Mouse (Mus musculus): ENCODE measurements around the gene Dapk2. TPM values are rescaled to one million over a fixed set of nuclear protein-coding genes. Genes with fewer than 3 reads are reported as not detected.

The Dapk2 gene
- polyA plus RNA-seq, 1 experiment from 2014 or later, result 6.0 TPM

DNA sequence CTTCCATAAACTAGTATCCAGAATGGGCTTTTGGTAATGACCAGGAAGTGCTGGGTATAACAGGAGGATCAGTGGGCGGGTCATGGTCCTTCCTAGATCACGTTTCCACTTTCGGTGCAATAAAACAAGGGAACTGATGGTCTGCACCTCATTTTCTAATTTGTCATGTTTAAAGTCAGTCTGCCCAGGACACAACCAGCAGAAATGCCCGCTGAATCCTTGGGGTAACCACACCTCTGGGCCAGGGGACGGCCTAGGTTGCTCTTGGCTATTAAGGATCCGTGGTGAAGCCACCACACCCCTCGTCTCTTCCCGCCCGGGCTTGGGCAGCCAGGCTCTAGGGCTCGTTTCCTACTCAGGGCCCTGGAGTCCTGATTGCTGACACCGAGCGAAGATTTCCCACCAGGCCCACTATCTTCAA is 33.9 kb upstream of the Dapk2 start:
- Histone ChIP-seq H3K36me3 (no peaks in the 10 kb centered on the region), H3K27ac (peak overlapping the region; percentile 85), H3K4me3 (peak overlapping the region; percentile 71), H3K9me3 (no peaks in the 10 kb centered on the region), H3K4me2 (replicated peaks) (peak overlapping the region; percentile 67), H3K9ac (peak overlapping the region; percentile 71), H3K27me3 (no peaks in the 10 kb centered on the region), H3K4me1 (peaks cover 18% of the 10 kb centered on the region; the same call in 1 of the 2 replicates)
- ATAC-seq (ENCODE audit: insufficient number of reproducible peaks, insufficient read depth, low FRiP score, low TSS enrichment), result 0 out of 2 replicates have a peak, but pooled peaks have one; percentile 36
- 0% methylated on average over 12 of the region's 12 CpGs for WGBS

DNA sequence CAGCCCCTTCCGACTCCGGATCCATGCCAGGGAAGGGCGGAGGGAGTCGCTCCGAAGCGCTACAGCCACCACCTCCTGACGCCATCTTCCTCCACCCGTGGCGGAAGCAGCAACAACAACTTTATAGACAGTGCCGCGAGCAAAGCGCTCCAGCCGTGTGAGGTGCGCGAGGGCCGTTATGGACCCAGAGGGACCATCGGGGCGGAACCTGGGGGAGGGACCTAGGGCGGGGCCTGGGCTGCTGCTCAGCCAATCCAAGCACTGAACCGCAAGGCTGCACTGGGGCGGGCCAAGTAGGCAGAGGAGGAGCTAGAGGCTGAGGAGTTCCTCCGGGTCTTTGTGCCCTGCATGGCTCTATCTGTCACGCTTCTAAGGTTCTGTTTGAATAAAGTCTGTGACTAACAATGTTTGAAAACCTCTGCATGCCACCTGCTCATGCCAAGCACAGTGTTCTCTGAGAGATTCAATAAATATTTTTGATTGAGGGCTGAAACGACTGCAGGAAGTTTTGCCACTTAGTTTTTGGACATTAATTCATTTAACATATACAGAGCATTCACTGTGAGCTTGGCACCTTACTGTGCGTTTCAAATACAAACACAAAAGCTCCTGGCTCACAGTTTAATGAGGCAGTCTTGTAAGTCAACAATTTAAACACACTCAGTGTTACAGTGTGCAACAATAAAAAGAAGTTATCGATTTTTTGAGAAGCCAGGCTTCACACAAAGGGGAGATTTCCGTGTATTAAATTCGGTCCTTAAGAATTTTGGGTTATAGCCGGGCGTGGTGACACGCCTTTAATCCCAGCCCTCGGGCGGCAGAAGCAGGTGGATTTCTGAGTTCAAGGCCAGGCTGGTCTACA is 33.1 kb upstream of the Dapk2 start:
- peak overlapping the region; percentile 85 for H3K27ac ChIP-seq
- peak; percentile 97 for ATAC-seq (ENCODE audit: insufficient number of reproducible peaks, insufficient read depth, low FRiP score, low TSS enrichment)
- no peaks in the 10 kb centered on the region for H3K9me3 ChIP-seq
- H3K36me3 ChIP-seq, result no peaks in the 10 kb centered on the region
- H3K4me2 ChIP-seq (replicated peaks), result peak overlapping the region; percentile 67
- peak overlapping the region; percentile 71 for H3K4me3 ChIP-seq
- whole genome bisulfite sequencing, result 19% methylated on average over 33 of the region's 33 CpGs
- peaks cover 18% of the 10 kb centered on the region; the same call in 1 of the 2 replicates for H3K4me1 ChIP-seq
- H3K9ac ChIP-seq, result peak overlapping the region; percentile 71
- no peaks in the 10 kb centered on the region for H3K27me3 ChIP-seq

GRCm38 (mm10) chr9:66125543-66126455 is 32.2 kb upstream of the Dapk2 start:
- no peaks in the 10 kb centered on the region for H3K9me3 ChIP-seq
- no peaks in the 10 kb centered on the region; the same call in 1 of the 2 replicates for H3K36me3 ChIP-seq
- H3K27ac ChIP-seq, result peak overlapping the region; percentile 85; the same call in 1 of the 2 replicates
- H3K9ac ChIP-seq, result no peak overlapping the region; the same call in 1 of the 2 replicates
- WGBS, result 58% methylated on average over 12 of the region's 12 CpGs
- no peaks in the 10 kb centered on the region for H3K27me3 ChIP-seq
- no peak for ATAC-seq (ENCODE audit: insufficient number of reproducible peaks, insufficient read depth, low FRiP score, low TSS enrichment)
- peak overlapping the region; percentile 61 for H3K4me3 ChIP-seq
- H3K4me1 ChIP-seq, result peaks cover 18% of the 10 kb centered on the region; the same call in 1 of the 2 replicates
- peak overlapping the region; percentile 61 for H3K4me2 ChIP-seq (replicated peaks)

DNA sequence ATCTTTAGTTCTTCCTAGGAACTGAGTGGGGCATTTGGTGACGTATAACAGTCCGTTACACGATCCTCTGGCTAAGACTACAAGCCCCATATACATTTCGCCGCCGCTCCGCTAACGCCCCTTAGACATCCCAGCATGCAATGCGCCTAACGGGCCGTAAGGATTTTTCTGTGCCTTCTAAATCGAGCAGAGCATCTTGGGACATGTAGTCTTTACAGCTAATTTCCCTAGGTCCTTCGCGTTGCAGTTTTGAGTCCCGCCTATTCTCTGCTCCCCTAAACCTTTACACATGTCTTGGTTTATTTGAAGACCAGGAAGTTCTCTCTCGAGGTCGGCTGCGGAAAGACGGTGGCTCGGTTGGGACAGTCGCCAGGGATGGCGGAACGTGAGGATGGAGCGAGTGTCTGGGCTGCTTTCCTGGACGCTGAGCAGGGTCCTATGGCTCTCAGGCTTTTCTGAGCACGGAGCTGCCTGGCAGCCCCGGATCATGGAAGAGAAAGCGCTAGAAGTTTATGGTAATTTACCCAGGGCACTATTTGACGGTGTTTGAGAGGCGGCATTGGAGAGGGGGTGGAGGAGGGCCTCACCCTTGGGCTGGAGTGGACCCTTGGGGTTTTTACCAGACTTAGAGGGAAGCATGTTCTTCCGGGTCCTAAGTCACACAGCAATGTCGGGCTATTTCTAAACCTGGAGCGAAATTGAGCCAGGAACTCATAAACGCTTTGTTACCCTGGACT is 31.4 kb upstream of the Dapk2 start, which contains the start of the genes Snx1 and Ciao2a:
TSS of gene Snx1 (minus strand) at position 132 of the 737 bp plus-strand sequence.
TSS of gene Ciao2a (plus strand) at position 156 of the 737 bp plus-strand sequence.
- Histone ChIP-seq H3K27ac (peak within 1 kb of the TSS; percentile 85), H3K9ac (peak within 1 kb of the TSS; percentile 68), H3K27me3 (no peaks in the 10 kb centered on the region), H3K4me2 (replicated peaks) (peak within 1 kb of the TSS; percentile 61), H3K4me1 (peaks cover 18% of the 10 kb centered on the region; the same call in 1 of the 2 replicates), H3K36me3 (no peaks in the 10 kb centered on the region; the same call in 1 of the 2 replicates), H3K4me3 (peak within 1 kb of the TSS; percentile 61), H3K9me3 (no peaks in the 10 kb centered on the region)
- peak; percentile 78 for ATAC-seq (ENCODE audit: insufficient number of reproducible peaks, insufficient read depth, low FRiP score, low TSS enrichment)
- 2% methylated on average over 34 of the region's 34 CpGs for WGBS

GRCm38 (mm10) chr9:66127193-66127546 is 30.9 kb upstream of the Dapk2 start:
- peak overlapping the region; percentile 77 for H3K27ac ChIP-seq
- H3K4me2 ChIP-seq (replicated peaks), result peak overlapping the region; percentile 61
- H3K36me3 ChIP-seq, result no peaks in the 10 kb centered on the region; the same call in 1 of the 2 replicates
- H3K9ac ChIP-seq, result peak overlapping the region; percentile 68
- H3K4me3 ChIP-seq, result peak overlapping the region; percentile 61
- WGBS, result 43% methylated on average over 6 of the region's 6 CpGs
- ATAC-seq (ENCODE audit: insufficient number of reproducible peaks, insufficient read depth, low FRiP score, low TSS enrichment), result 0 out of 2 replicates have a peak, but pooled peaks have one; percentile 1
- no peaks in the 10 kb centered on the region for H3K9me3 ChIP-seq
- peaks cover 18% of the 10 kb centered on the region; the same call in 1 of the 2 replicates for H3K4me1 ChIP-seq
- H3K27me3 ChIP-seq, result no peaks in the 10 kb centered on the region

DNA sequence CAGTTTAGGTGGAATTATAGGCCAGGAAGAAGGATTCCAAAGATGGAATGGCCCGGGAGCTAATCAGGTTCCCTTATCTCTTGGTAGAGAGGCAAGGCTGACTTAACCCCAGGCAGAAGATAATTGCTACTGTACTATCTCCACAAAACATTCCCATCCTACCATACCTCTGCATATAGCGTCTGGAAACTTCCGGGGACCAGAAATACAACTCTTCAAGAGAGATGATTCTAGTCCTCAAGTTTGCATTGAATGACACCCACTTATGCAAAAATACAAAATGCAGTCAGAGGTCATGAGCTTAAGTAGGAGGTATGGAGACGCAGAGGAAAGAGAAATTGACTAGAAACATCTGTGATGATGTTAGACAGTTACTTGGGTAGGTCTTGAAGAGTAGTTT is 30.1 kb upstream of the Dapk2 start:
- no peak overlapping the region for H3K9ac ChIP-seq
- H3K27me3 ChIP-seq, result no peaks in the 10 kb centered on the region
- H3K36me3 ChIP-seq, result peaks cover 7% of the 10 kb centered on the region
- H3K9me3 ChIP-seq, result no peaks in the 10 kb centered on the region
- 0 out of 2 replicates have a peak overlapping the region, but pooled peaks have one; percentile 61 for H3K4me3 ChIP-seq
- H3K4me2 ChIP-seq (replicated peaks), result peak overlapping the region; percentile 61
- peaks cover 18% of the 10 kb centered on the region; the same call in 1 of the 2 replicates for H3K4me1 ChIP-seq
- WGBS, result 95% methylated on average over 4 of the region's 4 CpGs
- no peak overlapping the region for H3K27ac ChIP-seq
- ATAC-seq (ENCODE audit: insufficient number of reproducible peaks, insufficient read depth, low FRiP score, low TSS enrichment), result no peak

- peaks cover 35% of the 10 kb centered on the region for H3K36me3 ChIP-seq
Measured at GRCm38 (mm10) chr9:66131466-66131865, 26.6 kb upstream of the Dapk2 start.

GRCm38 (mm10) chr9:66135967-66136366 is 22.1 kb upstream of the Dapk2 start:
- no peak for ATAC-seq (ENCODE audit: insufficient number of reproducible peaks, insufficient read depth, low FRiP score, low TSS enrichment)
- H3K27ac ChIP-seq, result no peak overlapping the region
- H3K4me2 ChIP-seq (replicated peaks), result no peak overlapping the region
- WGBS, result 52% methylated on average over 4 of the region's 4 CpGs
- H3K36me3 ChIP-seq, result peaks cover 67% of the 10 kb centered on the region
- no peak overlapping the region for H3K9ac ChIP-seq
- no peaks in the 10 kb centered on the region for H3K4me1 ChIP-seq
- no peaks in the 10 kb centered on the region for H3K9me3 ChIP-seq
- H3K4me3 ChIP-seq, result no peak overlapping the region
- H3K27me3 ChIP-seq, result no peaks in the 10 kb centered on the region

More at GRCm38 (mm10) chr9:66131466-66131865, 26.6 kb upstream of the Dapk2 start:
- Histone ChIP-seq H3K9me3 (no peaks in the 10 kb centered on the region), H3K27ac (no peak overlapping the region), H3K4me1 (peaks cover 7% of the 10 kb centered on the region; the same call in 1 of the 2 replicates), H3K9ac (no peak overlapping the region), H3K4me3 (no peak overlapping the region), H3K4me2 (replicated peaks) (no peak overlapping the region), H3K27me3 (no peaks in the 10 kb centered on the region)
- no peak for ATAC-seq (ENCODE audit: insufficient number of reproducible peaks, insufficient read depth, low FRiP score, low TSS enrichment)
- 81% methylated on average over 2 of the region's 2 CpGs for WGBS

DNA sequence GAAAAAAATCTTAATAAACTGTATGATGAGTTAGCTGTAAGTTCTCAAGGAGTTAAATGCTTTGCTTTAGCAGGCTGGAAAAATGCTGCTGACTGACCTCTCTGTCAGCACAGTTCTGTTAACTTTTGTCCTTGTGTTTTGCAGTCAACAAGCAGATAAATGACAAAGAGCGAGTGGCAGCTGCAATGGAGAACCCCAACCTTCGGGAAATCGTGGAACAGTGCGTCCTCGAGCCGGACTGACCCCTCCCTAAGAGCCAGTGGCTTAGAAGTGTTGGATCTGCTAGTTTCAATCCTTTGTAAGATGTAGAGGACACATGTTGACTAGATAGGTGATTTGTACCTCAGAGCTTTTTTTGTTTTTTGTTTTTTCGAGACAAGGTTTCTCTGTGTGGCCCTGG is 19.8 kb upstream of the Dapk2 start:
- no peaks in the 10 kb centered on the region for H3K4me1 ChIP-seq

DNA sequence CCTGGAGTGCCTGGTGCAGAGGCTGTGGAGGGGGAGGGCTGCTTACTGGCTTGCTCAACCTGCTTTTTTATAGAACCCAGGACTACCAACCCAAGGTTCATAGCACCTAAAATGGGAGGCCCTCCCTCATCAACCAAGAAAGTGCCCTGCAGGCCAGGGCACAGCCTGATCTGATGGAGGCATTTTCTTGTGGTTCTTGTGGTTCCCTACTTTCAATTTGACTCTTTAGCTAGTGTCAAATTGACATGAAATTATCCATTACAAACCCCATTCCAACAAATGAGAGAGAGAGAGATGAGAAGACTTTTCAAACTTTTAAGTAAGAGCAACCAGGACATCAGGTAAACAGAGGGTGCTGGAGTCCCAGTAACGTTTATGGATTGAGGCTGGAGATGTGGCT is 15.8 kb upstream of the Dapk2 start:
- no peaks in the 10 kb centered on the region for H3K4me1 ChIP-seq
- peaks cover 25% of the 10 kb centered on the region for H3K36me3 ChIP-seq
- H3K9ac ChIP-seq, result no peak overlapping the region
- no peaks in the 10 kb centered on the region for H3K27me3 ChIP-seq
- WGBS, result 89% methylated on average over 1 of the region's 1 CpGs
- no peak overlapping the region for H3K4me2 ChIP-seq (replicated peaks)
- H3K9me3 ChIP-seq, result no peaks in the 10 kb centered on the region
- ATAC-seq (ENCODE audit: insufficient number of reproducible peaks, insufficient read depth, low FRiP score, low TSS enrichment), result no peak
- H3K27ac ChIP-seq, result no peak overlapping the region
- H3K4me3 ChIP-seq, result no peak overlapping the region

More for the DNA sequence above, 19.8 kb upstream of the Dapk2 start:
- ATAC-seq (ENCODE audit: insufficient number of reproducible peaks, insufficient read depth, low FRiP score, low TSS enrichment), result no peak
- Histone ChIP-seq H3K27me3 (no peaks in the 10 kb centered on the region), H3K36me3 (peaks cover 57% of the 10 kb centered on the region), H3K27ac (no peak overlapping the region), H3K4me3 (no peak overlapping the region), H3K9me3 (no peaks in the 10 kb centered on the region), H3K9ac (no peak overlapping the region), H3K4me2 (replicated peaks) (no peak overlapping the region)
- 94% methylated on average over 7 of the region's 7 CpGs for WGBS
